Mouse (Mus musculus) cerebellum, adult 9-10 months (tissue): Measurements from ENCODE around the gene Pagr1a.

ENCODE experiments used
- DNase-seq: peaks from one replicate; pipeline ENCODE4 v3.0.0; 2022

Gene Pagr1a

GRCm38 (mm10) chr7:127020901-127021562 is 3.9 kb upstream of the Pagr1a start, which contains the start of the genes Gm42742 and Prrt2:
TSS of gene Gm42742 (minus strand) at chr7:127021097.
TSS of gene Prrt2 (minus strand) at chr7:127021211.
- peak; percentile 82 for DNase-seq

GRCm38 (mm10) chr7:127020491-127020890 is 3.3 kb upstream of the Pagr1a start:
- peak; percentile 75 for DNase-seq

GRCm38 (mm10) chr7:127020031-127020430 is 2.9 kb upstream of the Pagr1a start:
- DNase-seq, result peak; percentile 75

GRCm38 (mm10) chr7:127019306-127019960 is 2.3 kb upstream of the Pagr1a start:
- peak; percentile 63 for DNase-seq

DNA sequence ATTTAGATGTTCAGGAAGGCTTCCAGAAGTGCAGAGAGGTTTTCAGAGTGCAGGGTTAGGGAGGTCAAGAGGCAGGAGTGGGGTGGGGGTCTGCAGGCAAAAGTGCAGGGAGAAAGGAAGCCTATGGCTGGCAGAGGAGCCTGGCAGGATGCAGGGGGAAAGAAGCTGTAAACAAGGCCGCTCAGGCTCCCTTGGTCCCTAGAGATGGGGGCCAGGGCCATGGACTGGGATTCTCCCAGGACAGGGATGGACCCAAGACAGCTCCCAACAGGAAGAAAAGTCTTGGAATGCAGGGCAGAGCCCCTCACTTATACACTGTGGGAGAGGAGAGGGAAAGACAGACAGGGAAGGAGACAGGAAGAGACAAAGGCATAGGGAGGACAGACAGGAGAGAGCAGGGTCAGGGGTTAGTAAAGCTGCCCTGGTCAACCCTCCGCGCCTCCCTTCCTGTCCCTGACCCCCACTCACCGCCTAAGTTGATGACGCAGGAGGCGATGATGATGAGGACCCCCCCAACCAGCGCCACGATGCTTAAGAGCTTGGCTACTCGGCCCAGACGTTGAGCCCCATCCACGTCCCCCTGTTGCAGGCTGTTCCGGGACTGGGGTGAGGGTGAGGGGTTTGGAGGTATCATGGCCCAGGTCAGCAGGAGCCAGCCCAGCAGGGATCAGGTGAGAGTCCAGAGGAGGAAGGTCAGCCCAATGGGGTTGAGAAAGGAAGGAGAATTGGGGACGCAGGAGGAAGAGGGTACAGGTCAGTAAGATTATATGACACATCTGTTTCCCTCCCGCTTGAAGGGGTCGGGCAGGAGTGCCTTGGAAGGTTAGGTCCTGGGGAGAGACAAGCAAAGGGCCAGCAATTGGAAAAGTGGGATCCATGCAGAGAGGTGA is 1.5 kb upstream of the Pagr1a start:
- DNase-seq, result peak; percentile 68

GRCm38 (mm10) chr7:127017950-127018345 is 796 bp upstream of the Pagr1a start:
- DNase-seq, result no peak

- no peak for DNase-seq
Measured at GRCm38 (mm10) chr7:127016486-127016938, 640 bp downstream of the Pagr1a start.

DNA sequence TGATC is 869 bp downstream of the Pagr1a start, which contains the start of gene Pagr1b:
TSS of gene Pagr1b (minus strand) at position 4 of the 5 bp plus-strand sequence.
- DNase-seq, result no peak

- DNase-seq, result peak; percentile 87
Measured at GRCm38 (mm10) chr7:127016081-127016480, 1.1 kb downstream of the Pagr1a start.

DNA sequence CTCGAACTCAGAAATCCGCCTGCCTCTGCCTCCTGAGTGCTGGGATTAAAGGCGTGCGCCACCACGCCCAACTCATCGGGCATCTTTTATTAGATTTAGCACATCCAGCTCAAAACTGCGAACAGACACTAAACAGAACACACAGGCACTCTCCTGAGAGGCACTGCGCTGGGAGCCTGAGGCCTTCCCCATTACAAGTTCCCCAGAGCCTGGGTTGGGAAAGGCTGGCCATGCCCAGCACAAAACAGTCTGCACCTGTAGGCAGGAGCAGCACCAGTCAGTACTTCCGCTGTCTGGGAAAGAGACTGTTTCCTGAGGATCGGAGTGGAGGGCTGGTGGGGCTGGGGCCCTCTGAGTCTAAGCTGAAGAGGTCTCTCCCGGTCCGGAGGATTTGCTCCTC is 2.2 kb downstream of the Pagr1a start:
- DNase-seq, result peak; percentile 53

GRCm38 (mm10) chr7:127014320-127014719 is 2.8 kb downstream of the Pagr1a start, which contains the start of gene Mvp:
TSS of gene Mvp (minus strand) at chr7:127014621.
- peak; percentile 78 for DNase-seq

DNA sequence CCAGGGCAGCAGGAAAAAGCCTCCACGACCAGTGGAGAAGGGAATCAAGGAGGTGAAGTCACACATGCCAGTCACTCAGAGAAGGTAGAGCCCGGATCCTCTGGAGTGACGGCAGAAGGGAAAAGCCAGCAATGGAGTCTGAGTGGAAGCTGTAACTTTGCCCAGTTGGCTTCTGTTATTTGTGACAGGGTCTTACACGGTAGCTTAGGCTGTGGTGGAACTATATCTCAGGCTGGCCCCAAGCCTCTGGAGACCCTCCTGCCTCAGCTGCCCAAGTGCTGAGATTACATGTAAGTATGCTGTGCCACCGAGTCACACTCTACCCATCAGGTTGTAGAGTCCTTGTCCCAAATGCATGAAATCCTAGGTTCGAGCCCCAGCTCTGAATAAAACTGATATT is 3.8 kb downstream of the Pagr1a start:
- DNase-seq, result peak; percentile 62

GRCm38 (mm10) chr7:127012845-127013244 is 4.3 kb downstream of the Pagr1a start:
- no peak for DNase-seq

DNA sequence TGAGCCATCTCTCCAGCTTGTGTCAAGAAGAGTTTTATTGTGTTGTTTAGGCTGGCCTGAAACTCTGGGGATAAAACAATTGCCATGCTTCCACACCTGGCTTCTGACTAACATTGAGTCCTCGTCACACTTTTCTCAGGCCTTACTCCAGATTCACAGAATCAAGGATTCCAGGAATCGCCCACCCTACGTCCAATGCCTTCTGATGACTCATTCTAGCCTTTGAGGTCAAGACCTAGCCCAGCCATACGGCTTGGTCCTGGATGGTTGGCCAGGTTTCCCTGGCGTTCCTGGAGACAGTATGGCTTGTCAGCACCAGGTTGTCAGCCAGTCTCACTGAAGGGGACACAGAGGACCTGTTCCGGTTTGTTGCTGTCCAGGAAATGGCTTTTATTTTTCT is 4.8 kb downstream of the Pagr1a start:
- DNase-seq, result peak; percentile 56

- DNase-seq, result peak; percentile 64
Measured at GRCm38 (mm10) chr7:127011717-127012116, 5.4 kb downstream of the Pagr1a start.

DNA sequence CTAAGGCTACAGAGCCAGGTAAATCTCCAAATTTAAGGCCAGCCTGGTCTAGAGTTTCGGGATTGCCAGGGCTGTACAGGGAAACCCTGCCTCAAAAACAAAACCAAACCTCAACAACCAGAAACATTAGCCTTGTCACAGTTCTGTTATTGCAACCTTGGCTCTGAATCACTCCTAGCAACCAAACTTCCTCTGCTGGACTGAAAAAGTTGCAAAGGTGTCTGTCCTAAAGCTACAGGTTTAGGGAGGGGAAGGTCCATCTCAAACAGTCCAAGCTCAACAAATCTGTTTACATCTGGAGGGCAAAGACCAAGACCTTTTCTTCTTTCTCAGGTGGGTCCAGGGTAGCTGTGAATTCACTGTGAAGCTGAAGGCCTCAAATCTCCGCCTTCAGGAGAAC is 6.1 kb downstream of the Pagr1a start:
- DNase-seq, result no peak

DNA sequence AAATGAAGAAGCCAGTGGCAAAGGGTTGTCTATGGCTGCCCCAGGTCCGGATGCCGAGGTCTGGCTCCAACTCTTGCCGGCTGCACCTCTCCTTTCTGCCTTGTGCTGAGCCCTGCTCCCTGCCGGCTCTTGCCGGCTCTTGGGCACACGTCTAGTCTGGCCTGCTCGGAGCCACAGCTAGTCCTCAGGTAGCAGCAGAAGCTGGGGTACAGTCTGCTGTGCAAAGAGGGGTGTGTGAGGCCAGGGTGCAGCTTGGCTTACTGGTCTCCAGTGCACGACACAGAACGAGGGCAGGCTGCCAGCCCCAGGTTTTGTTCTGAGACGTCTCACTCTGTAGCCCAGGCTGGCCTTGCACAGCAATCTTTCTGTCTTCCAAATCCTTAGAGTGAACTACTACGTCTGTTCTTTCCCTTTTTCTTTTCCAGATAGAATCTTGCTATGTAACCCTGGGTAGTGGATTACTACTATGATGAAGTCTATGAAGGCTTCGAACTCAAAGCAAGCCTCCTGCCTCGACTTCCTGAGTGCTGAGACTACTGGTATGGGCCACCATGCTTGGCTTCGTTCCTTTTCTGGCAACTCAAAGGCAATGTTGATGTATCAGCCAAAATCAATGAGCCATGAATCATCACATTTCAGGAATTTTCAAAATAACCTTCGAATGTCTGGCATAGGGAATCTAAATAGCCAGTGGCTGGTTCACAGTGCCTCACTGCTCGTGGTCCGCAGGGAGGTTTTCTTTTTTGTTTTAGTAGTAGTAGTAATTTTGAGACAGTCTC is 7.7 kb downstream of the Pagr1a start:
- peak; percentile 79 for DNase-seq

GRCm38 (mm10) chr7:127008239-127009019 is 8.7 kb downstream of the Pagr1a start:
- peak; percentile 100 for DNase-seq

DNA sequence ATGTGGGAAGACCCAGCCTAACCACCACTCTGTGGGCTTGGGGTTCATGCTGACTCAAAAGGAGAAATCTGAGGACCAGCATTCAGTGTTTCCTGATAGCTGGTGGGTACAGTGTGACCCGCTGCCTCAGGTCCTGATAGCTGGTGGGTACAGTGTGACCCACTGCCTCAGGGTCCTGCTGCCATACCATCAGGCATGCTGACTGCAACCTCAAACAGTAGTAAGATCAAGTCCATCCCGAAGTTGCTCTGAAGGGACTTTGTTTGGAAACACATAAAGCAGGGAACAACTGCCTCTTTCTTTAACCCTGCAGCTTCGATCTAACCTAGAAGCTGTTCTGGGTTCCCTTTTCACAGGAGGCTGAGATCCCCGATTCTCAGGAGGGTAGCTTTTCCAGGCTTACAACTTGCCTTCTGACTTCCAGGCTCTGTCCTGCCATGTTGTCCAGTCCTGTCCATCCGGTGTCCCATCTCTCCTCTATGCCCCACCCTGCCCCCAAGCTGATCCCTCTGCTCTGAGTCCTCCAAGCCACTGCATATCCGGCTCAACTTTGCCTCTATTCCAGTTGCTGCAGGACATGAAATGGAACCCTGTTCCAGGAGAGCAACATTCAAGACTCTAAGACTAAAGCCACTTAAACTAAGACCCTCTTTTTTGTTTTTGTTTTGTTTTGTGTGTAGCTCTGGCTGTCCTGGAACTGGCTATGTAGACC is 9.7 kb downstream of the Pagr1a start:
- peak; percentile 60 for DNase-seq

DNA sequence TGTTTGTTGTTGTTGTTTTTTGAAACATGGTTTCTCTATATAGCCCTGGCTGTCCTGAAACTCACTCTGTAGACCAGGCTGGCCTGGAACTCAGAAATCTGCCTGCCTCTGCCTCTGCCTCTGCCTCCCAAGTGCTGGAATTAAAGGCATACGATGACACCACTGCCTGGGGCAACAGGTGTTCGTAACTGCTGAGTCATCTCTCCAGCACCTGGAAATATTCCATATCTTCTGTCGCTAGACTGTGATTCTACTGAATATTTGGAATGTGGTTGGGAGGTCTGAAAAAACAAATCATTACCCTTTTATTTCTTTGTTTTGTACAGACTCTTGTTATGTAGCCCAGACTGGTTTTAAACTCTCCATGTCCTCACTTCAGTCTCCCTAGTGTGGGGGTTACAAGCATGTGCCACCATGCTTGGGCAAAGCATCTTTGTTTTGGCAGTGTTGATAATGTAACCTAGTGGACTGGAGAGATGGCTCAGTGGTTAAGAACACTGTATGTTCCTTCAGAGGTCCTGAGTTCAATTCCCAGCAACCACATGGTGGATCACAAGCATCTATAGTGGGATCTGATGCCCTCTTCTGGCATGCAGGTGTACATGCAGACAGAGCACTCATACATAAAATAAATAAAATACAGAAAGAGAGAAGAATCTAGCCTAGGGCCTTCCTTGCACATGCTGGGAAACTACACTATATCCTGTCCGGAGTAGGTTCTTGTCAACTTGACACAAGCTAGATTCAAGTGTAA is 12.9 kb downstream of the Pagr1a start:
- DNase-seq, result no peak

- no peak for DNase-seq
Measured at GRCm38 (mm10) chr7:127003620-127004019, 13.5 kb downstream of the Pagr1a start.
